Mouse (Mus musculus) regulatory T cell (primary cell): Measurements from ENCODE around the gene Ddc.

Source experiments
- in situ Hi-C: fragments of 300-600 bp; cut with MboI, MseI; formaldehyde crosslinking; loops from one replicate; pipeline ENCODE4 v1.15.1; 2025; ENCODE audit warnings: high pct_unique_total_duplicates

Gene Ddc

DNA sequence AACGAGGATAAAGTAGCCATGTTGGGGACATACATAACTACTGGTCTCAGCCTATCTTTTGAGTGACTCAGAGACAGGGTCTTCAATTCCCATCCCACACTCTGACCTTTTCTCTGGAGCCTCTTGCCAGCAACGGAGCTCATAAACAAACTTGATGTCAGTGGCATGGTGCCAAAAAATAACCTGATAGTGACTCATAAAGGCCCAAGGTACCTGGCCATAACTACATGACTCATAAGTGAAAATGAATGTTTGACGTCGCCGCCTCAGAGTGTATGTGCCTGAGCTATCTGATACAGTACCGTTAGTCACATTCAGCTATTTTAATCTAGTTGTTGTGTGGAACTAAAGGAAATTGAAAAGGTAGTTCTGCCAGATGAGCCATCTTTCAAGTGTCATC is 72.3 kb downstream of the Ddc start:
- in situ Hi-C loops: no loop called here

DNA sequence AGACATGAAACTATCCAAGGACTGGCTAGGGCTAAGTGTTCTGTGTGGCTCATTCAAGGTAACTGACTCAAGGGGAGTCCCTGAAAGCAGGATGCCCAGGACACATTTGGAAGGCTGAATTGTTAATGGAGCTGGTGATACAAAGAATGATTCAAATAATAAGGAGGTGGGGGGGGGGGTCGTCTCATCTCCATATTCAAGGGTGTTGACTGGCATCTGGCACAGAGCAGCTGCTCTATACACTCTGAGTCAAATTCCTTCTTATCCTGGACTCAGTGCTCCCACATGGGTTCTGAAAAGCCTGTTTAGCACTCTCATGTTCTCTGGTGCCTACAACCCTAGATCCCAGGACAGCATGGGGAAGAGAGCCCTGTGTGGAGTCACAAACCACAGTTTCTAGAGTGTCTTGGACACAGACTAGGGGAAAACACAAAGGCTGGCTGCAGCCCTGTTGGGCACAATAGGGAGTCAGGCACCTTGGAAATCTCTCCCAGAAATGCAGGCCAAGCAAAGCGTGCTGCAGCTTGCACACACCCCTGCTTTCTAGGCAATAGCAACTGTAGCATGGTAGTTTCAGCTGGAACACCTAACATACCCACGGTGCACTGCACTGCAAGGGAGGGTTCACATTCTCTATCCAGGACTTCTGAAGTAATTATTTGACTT is 72.8 kb downstream of the Ddc start:
- in situ Hi-C loops: no loop called here

- in situ Hi-C loops: no loop called here
These were observed 73.7 kb downstream of the Ddc start for GRCm38 (mm10) chr11:11823980-11824911.

GRCm38 (mm10) chr11:11822181-11823095 is 75.5 kb downstream of the Ddc start:
- in situ Hi-C loops: no loop called here

GRCm38 (mm10) chr11:11821387-11821975 is 76.5 kb downstream of the Ddc start:
- in situ Hi-C loops: no loop called here

GRCm38 (mm10) chr11:11820737-11821136 is 77.2 kb downstream of the Ddc start:
- in situ Hi-C loops: no loop called here

DNA sequence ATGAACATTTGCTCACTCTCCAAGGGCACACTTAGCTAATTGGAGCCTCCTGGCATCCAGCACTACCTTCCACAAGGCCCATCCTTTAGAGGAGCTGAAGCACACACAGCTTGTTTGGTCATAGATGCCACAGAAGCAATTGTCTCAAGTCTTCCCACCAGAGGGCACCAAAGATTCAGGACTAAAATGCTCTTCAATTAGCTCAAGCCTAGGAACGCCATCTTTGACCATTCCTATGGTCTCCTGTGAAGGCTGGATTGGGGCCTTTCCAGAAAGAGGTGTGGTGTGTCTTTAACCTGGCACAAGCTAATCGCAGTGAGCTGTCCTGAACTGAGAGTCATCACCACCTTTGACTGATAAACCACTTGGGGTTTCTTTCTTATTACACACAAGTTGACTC is 77.7 kb downstream of the Ddc start:
- in situ Hi-C loops: no loop called here

DNA sequence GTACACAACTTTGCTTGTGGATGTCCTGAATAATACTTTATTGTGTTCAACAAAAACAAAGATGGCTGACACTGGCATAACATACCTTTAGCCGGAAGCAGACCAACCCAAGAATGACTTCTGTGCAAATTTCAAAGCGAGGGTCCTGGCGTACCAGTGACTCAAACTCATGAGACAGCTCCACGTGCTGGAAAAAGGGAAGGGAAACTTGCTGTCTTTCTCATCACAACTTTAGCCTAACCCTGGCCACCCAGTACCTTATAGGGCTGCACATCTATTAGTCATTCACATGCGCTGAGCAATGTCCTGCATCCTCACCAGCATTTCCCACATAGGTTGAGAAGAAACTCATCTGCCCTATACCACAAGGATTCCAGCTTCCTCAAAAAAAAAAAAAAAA is 78.7 kb downstream of the Ddc start:
- in situ Hi-C loops: no loop called here

DNA sequence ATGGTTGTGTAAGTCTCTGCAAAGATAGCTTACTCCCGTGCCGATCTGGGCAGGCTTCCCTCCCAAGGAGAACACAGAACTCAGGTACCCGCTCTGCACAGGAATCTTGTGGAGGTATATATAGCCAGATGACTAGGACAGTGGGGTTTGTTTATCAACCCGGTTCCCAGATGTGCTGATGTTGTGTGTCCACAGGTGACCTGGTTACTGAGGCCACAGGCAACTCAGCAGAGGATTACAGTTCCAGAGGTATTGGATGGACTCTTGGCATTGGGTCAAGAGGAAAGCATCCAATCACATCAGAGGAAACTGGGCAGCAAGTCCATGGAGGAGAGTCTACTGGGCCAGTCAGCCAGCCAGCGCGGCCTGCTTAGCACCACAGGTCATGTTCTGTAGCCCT is 79.1 kb downstream of the Ddc start:
- in situ Hi-C loops: no loop called here

DNA sequence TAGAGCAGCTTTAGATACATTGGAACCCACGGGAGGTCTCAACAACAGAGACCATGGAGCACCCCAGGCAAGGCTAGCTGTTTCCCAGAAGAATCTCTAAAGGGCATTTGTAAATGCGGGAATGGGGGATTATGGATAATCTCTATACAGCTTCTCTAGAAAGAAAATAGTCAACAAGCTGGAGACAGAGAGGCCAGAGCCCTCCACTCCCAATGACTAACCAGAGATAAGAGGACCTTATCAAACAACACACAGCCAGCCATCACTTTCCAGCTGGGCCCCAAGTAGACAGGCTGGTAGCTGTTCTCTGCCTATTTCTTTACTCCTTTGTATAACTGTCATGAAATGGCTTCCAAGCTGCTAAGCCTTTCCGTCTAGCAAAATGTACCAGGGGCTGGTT is 82.2 kb downstream of the Ddc start:
- in situ Hi-C loops: no loop called here

DNA sequence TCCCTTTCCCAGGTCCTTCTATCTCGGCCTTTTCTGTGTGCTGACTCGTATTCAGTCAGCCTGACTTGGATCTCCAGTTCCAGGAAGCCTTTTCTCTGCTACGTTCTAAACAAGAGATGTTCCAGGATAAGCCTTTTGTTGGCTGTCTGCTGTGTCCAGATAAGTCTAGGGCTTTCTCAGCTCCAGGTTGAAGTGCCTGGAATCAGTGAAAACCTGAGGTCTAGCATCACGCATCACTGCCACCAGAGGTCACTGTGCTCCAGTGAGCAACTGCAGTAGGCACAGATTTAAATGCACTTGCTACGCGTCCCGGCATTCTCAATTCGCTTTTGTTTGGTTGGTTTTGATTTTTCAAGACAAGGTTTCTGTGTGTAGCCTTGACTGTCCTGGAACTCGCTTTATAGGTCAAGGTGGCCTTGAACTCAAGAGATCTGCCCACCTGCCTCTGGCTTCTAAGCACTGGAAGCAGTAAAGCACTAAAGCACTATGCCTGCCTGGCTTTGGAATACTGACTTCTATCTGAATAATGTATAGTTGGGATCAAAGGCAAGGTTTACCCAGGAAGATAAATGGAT is 86.0 kb downstream of the Ddc start:
- in situ Hi-C loops: loop anchor here (5.0 kb wide), 3 partner anchors 75 to 480 kb away; no protein-coding TSS in a partner anchor

- in situ Hi-C loops: loop anchor here (5.0 kb wide), 3 partner anchors 78 to 483 kb away; no protein-coding TSS in a partner anchor
These were observed 88.4 kb downstream of the Ddc start for GRCm38 (mm10) chr11:11809404-11810175.

GRCm38 (mm10) chr11:11808820-11809403 is 89.0 kb downstream of the Ddc start, which contains the start of gene Fignl1:
TSS of gene Fignl1 (minus strand) at chr11:11808962.
- in situ Hi-C loops: no loop called here

GRCm38 (mm10) chr11:11808035-11808819 is 89.7 kb downstream of the Ddc start:
- in situ Hi-C loops: no loop called here

DNA sequence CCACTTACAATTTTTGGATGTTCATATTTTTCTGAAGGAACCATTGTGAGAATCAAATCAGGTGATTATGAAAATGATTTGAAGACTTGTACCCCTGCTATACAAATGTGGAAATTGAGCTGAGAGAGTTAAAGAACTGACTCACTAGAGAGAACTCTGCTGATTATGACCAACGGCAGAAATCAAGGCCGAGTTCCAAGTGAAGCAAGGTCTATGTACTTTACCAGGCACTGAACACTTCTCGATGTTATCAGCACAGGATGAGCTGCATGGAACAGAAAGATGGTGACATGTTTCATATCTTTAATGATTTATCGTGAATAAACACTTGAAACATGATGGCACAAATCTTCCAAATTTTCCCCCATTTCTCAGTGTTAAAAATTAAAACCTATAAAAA is 92.0 kb downstream of the Ddc start:
- in situ Hi-C loops: no loop called here

- in situ Hi-C loops: no loop called here
These were observed 93.5 kb downstream of the Ddc start for GRCm38 (mm10) chr11:11804421-11804820.

DNA sequence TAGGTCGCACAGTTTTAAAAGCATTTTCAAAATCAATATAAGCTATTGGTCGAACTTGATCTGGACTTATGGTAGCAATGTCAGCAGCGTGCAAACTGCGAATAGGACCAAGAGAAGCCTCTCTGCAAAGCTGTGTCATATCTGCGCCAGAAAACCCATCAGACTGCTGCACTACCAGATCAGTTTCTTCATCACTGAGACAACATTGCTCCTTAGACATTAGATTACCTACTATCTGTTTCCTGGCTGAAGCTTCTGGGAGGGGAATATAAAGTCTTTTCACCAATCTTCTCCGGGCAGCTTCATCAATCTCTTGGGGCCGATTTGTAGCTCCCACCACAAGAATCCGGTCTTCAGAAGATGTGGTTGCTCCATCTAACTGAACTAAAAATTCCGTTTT is 96.9 kb downstream of the Ddc start:
- in situ Hi-C loops: no loop called here

DNA sequence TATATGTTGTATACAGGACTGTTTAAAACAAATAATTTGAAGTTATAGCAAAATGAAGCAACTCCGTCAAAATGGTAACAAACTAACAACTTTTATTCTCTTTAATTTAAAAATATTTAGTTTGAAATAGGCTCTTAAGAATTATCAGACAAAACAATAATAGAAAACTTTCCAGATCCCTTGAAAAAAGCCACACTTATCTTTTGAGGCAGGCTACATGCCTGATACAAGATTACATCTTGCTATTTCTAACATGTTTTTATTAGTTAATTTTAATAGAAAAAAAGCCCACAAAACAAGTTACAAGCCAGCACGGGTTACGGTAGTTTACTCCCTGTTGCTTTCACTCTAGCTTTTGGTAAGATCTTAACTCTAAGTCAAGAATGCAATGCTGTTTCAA is 97.6 kb downstream of the Ddc start:
- in situ Hi-C loops: no loop called here

GRCm38 (mm10) chr11:11798690-11799089 is 99.3 kb downstream of the Ddc start:
- in situ Hi-C loops: loop anchor here (25.0 kb wide), 2 partner anchors 336 to 561 kb away; partner anchors contain the start of genes Spata48 and Zpbp
